Comparison of ENCODE assay signal across 26 mouse cellular contexts in genomic region chr2:155115216-155115830, GRCm38 (mm10). TPM values are rescaled to one million over a fixed set of nuclear protein-coding genes. Genes with fewer than 3 reads are reported as not detected.
DNase-seq lines count a peak whose midpoint lies in the region; ATAC-seq and TF ChIP-seq lines count a peak whose summit lies in the region.
"Had no signal": no experiment of that assay in that cellular context is flagged by ENCODE, and none has a peak within 500 bp of the region (broad histone marks: within the 10 kb centered on the region; RNA-seq: fewer than 3 reads in every experiment).

No protein-coding gene starts in this region.

- no peaks in the 10 kb centered on the region for H3K36me3 ChIP-seq in ES-E14 (ENCODE audit: control insufficient read depth, insufficient read depth, low read length, poor library complexity, severe bottlenecking)
- H3K36me3 ChIP-seq: G1E; heart, embryonic 12.5 days; heart, embryonic 15.5 days; hindbrain, embryonic 10.5 days; hindbrain, embryonic 13.5 days had no signal

- no peak for ATAC-seq in erythroid progenitor cell, adult 5-6 weeks (replicated peaks; ENCODE audit: low FRiP score, poor library complexity, severe bottlenecking)
- ATAC-seq in granulocyte monocyte progenitor cell, adult 5-6 weeks (replicated peaks; ENCODE audit: poor library complexity, severe bottlenecking) = no peak
- ATAC-seq: CD4-positive, CD25-positive, alpha-beta regulatory T cell, adult 4 months; forebrain, embryonic 14.5 days; forebrain, postnatal 0 days; hindbrain, embryonic 16.5 days had no signal

- DNase-seq in kidney, adult 8-10 months = peak; percentile 48 to 52
- DNase-seq in kidney, adult 18-20 months = no peak
- DNase-seq in ES-CJ7 (ENCODE audit: low read depth, low spot score) = peak; percentile 94
- DNase-seq in ES-E14 (ENCODE audit: low read depth, low spot score) = peak; percentile 55
- peak; percentile 94 for DNase-seq in ZHBTc4 (ENCODE audit: low read depth, low spot score)
- DNase-seq: adrenal gland, postnatal 10 days; adrenal gland, postnatal 36 days; cerebellum, adult 18-20 months; cerebellum, adult 9-10 months; cerebellum, postnatal 14 days; forebrain, postnatal 0 days; gastrocnemius, adult 2 months; gastrocnemius, postnatal 14 days; heart, adult 18-20 months; heart, postnatal 10 days; heart, postnatal 36 days had no signal

- no peaks in the 10 kb centered on the region for H3K9me3 ChIP-seq in ES-E14 (ENCODE audit: control insufficient read depth, insufficient read depth, low read depth, low read length)
- H3K9me3 ChIP-seq: G1E; heart, embryonic 15.5 days; hindbrain, embryonic 13.5 days had no signal

- H3K4me3 ChIP-seq in ES-E14 (ENCODE audit: insufficient read depth in 1 of 2, low read depth in 1 of 2, low read length in 2 of 2, poor library complexity in 1 of 2, severe bottlenecking in 1 of 2) = no peak overlapping the region
- H3K4me3 ChIP-seq: gastrocnemius, adult 2 months; heart, embryonic 12.5 days; heart, embryonic 15.5 days; hindbrain, embryonic 10.5 days; hindbrain, embryonic 13.5 days had no signal

- peak overlapping the region; percentile 26 for H3K27ac ChIP-seq in ES-E14 (ENCODE audit: insufficient read depth, low read depth, low read length, poor library complexity, severe bottlenecking)
- H3K27ac ChIP-seq: gastrocnemius, adult 2 months; heart, embryonic 15.5 days; hindbrain, embryonic 10.5 days; hindbrain, embryonic 13.5 days had no signal

- in situ Hi-C loops in ES-E14 (cut with MboI; ENCODE audit: low sequenced_read_pairs in 2 of 2, unreplicated experiment in 2 of 2) = no loop called here

- H3K4me1 ChIP-seq in ES-E14 (ENCODE audit: control insufficient read depth in 2 of 2, insufficient read depth in 2 of 2, low read length in 2 of 2, poor library complexity in 1 of 2) = peaks cover 0 to 4% of the 10 kb centered on the region in 2 experiments; a peak in 1 of 4 replicates
- H3K4me1 ChIP-seq: heart, embryonic 12.5 days; heart, embryonic 15.5 days; hindbrain, embryonic 10.5 days; hindbrain, embryonic 13.5 days had no signal

- no peak overlapping the region for H3K9ac ChIP-seq in ES-E14 (ENCODE audit: insufficient read depth, low read depth, low read length, poor library complexity, severe bottlenecking)
- H3K9ac ChIP-seq: forebrain, postnatal 0 days; heart, embryonic 12.5 days; heart, embryonic 15.5 days; hindbrain, embryonic 13.5 days had no signal

TF ChIP-seq in ES-E14, 5 proteins besides CTCF, POLR2A, EP300 and RAD21:
- TF ChIP-seq CHD2 (IDR thresholded peaks at IDR 0.05; ENCODE audit: low read depth, low read length) (0 out of 2 replicates have a peak, but pooled peaks have one; percentile 43), HCFC1 (IDR thresholded peaks at IDR 0.05; ENCODE audit: borderline replicate concordance, insufficient read depth, low read length) (no peak), ZNF384 (IDR thresholded peaks at IDR 0.05; ENCODE audit: low read depth, low read length) (no peak), ZC3H11A (IDR thresholded peaks at IDR 0.05; ENCODE audit: borderline replicate concordance, low read depth, low read length) (no peak), MAFK (IDR thresholded peaks at IDR 0.05; ENCODE audit: insufficient read depth, low read depth, low read length) (0 out of 2 replicates have a peak, but pooled peaks have one; percentile 17)

RNA-seq across cellular contexts. Expression of gene Itch, which starts 18.0 kb away (rescaled TPM):
- total RNA-seq in ES-E14 (2012; rRNA removed) = 35.4 and 38.7 TPM in 2 replicates
- total RNA-seq in erythroid progenitor cell, adult 5-6 weeks (2015; ENCODE audit: low replicate concordance) = 23.1 and 45.3 TPM in 2 replicates
- total RNA-seq in erythroid progenitor cell, adult 5-6 weeks (2017; ENCODE audit: low replicate concordance) = 31.9 and 39.8 TPM in 2 replicates
- 32.3 and 56.5 TPM in 2 replicates for total RNA-seq in granulocyte monocyte progenitor cell, adult 5-6 weeks (2014; fragmentation: Nextera tagmentation)
- 54.5 and 63.5 TPM in 2 replicates for total RNA-seq in granulocyte monocyte progenitor cell, adult 5-6 weeks (2017)

RNA-seq across cellular contexts. Expression of gene Ahcy, which starts 41.0 kb away (rescaled TPM):
- total RNA-seq in ES-E14 (2012; rRNA removed) = 79.6 and 90.8 TPM in 2 replicates
- total RNA-seq in erythroid progenitor cell, adult 5-6 weeks (2015; ENCODE audit: low replicate concordance) = 17.6 and 21.6 TPM in 2 replicates
- 8.7 and 16.0 TPM in 2 replicates for total RNA-seq in erythroid progenitor cell, adult 5-6 weeks (2017; ENCODE audit: low replicate concordance)
- total RNA-seq in granulocyte monocyte progenitor cell, adult 5-6 weeks (2014; fragmentation: Nextera tagmentation) = 178 and 197 TPM in 2 replicates
- total RNA-seq in granulocyte monocyte progenitor cell, adult 5-6 weeks (2017) = 114 and 116 TPM in 2 replicates
